Mouse (Mus musculus): ENCODE data around the gene Gsn.

The Gsn gene

DNA sequence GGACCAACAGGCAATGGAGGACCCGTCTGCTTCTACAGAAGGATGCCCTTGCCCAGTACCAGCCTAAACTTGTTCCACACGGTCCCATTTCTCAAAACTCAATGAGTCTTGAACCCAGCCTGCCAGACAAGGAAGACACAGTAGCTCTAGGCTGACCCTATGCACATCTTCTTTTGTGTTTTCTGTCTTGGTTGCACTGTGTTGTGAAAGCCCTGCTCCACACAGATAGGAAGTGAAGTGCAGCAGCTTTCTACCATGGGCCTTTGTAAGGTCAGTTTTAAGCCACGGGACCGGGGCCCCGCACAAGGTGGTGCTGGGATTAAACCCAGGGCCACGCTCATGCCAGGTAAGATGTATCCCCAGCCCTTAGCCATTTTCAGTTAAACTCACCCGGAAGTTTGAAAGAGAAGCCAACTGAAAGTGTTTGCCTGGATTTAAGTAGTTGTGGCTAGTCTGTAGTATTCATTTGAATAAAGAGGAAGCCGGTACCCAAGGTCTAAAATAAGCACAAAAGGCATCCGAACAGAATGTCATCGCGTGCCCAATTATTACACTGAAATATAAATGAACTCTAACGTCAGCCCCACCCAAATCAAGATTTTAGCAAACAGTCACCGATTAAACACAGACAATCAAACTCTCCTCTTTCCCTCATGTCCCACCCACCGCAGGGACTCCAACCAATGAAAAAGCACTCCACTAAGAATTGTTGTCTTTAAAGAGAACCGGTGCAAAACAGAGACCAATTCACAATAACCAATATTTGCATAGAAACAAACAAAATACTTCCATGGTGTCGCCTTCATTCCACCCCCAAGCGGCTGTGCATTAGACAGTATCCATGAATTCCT is 23.4 kb upstream of the Gsn start:
- TF ChIP-seq GATA4 (IDR thresholded peaks at IDR 0.05; ENCODE audit: insufficient replicate concordance, low read length), result no peak

DNA sequence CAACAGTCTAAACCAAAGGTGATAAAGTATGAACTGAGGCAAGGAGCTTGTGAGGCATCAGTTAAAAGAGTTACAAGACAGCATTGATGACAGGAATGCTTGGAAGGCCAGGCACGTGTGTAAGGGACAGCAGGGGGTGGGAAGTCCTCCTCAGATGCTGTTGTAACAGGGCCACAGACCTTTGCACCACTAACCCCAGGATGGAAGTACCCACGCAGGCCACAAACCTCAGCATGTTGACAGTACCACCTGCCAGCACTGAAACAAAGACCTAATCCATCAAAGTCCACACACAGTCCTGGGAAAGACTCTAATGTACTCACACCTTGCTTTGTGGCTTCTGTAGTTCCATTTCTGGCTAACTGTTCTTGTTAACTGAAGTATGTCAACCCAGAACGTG is 22.3 kb upstream of the Gsn start:
- TF ChIP-seq GATA4 (IDR thresholded peaks at IDR 0.05; ENCODE audit: insufficient replicate concordance, low read length), result no peak

DNA sequence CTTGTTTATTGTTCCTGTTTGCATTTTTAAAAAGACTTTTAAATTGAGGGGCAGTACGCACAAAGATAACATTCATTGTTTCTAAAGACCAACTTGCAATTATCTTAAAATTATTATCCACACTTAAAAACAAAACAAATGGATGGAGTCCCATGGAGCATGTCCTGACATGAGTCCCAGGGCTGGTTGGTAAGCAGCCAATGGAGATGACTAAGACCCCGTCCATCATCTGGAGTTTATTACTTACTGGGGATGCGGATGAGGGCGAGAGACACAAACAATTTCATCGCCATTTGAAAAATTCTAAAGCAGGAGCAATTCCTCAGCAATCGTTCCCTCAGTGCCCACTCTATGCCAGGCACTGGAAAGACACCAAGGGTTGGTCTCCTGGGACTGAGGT is 21.2 kb upstream of the Gsn start:
- no peak for TF ChIP-seq GATA4 (IDR thresholded peaks at IDR 0.05; ENCODE audit: insufficient replicate concordance, low read length)

DNA sequence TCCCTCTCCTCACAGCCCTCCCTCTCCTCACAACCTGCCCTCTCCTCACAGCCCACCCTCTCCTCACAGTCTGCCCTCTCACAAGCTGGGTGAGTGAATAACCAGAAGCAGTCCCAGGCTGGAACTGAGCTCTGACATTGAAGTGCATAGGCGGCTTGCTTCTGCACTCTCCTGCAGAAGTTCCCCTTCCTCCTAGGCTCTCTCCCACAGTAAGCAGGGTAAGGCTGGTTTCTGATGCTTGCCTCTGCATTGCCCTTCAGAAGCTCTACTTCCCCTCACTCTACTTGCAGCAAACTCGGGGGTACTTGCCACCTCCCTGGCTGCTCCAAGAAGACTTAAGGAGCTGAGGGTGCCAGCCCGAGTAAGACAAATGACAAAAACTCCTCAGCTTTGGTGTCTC is 11.9 kb upstream of the Gsn start:
- no peak for TF ChIP-seq GATA4 (IDR thresholded peaks at IDR 0.05; ENCODE audit: insufficient replicate concordance, low read length)

DNA sequence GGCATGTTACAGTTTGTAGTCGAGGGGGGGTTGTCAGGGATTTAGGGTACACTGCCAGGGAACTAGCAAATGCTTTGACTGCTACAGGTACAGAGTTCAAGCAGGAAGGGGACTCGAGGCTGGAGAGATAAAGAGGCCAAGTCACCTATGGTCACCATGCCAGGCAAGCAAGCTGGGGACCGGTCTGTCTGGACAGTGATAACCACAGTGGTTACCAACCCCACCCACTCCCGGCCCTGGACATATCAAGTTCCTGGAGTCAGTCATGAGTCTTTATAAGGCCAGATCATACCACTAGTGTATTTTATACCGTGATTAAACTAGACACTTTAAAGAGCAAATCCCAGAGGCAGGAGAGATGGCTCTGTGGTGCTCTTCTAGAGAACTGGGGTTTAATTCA is 8.4 kb upstream of the Gsn start:
- no peak for TF ChIP-seq GATA4 (IDR thresholded peaks at IDR 0.05; ENCODE audit: insufficient replicate concordance, low read length)

DNA sequence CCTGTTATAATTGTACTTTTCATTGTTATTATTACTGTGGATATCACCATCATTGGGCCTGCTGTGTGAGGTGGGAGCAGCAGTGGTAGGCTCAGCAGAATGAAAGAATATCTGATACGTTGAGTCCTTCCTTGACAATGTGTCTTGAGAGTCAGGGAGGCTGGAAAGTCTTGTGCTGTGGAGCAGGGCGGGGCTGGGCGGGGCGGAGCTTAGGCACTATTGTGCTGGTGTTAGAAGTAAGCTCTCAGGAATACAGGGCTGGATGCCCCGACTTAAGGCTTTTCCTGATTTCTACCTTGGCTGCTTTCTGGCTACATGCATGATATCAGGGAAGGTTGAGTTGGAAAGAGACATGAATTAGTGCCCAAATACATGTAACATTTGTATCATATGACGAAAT is 3.4 kb upstream of the Gsn start:
- no peak for TF ChIP-seq GATA4 (IDR thresholded peaks at IDR 0.05; ENCODE audit: insufficient replicate concordance, low read length)

DNA sequence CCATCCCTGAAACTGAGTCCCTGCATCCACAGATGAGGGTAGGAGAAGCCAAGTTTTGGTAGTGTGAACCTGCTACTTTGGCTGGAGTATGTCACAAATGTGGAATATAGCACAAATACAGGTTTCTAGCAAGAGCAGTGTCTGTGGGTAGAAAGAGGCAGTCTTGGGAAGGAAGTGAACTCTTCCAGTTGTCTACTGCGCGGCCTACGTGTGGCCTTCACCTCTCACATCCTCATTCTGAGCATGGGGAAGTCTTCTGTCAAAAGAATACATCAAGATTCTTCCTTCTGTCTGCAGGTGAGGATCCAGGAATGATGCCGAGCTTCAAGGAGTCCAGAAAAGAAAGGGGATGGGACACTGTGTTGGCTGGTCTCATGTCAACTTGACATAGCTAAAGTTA is 2.4 kb upstream of the Gsn start:
- no peak for TF ChIP-seq GATA4 (IDR thresholded peaks at IDR 0.05; ENCODE audit: insufficient replicate concordance, low read length)

DNA sequence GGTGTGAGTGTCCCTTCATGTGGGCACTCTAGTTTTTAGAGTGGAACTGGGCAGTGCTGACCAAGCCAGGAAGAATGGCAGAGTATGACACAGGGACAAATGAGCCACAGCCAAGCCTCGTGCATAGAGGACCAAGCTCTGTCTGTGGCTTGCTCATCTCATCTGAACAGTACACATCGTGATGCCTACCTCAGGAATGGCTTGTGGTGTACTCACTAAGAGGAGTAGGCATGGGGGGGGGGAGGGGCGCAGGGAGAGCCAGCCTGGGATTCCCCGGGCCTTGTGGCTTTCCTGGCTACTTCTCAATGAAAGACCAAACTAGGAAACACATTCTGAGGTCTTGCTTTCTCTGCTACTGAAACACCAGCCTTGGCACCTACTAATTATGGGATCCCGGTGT is 1.2 kb upstream of the Gsn start:
- no peak for TF ChIP-seq GATA4 (IDR thresholded peaks at IDR 0.05; ENCODE audit: insufficient replicate concordance, low read length)

DNA sequence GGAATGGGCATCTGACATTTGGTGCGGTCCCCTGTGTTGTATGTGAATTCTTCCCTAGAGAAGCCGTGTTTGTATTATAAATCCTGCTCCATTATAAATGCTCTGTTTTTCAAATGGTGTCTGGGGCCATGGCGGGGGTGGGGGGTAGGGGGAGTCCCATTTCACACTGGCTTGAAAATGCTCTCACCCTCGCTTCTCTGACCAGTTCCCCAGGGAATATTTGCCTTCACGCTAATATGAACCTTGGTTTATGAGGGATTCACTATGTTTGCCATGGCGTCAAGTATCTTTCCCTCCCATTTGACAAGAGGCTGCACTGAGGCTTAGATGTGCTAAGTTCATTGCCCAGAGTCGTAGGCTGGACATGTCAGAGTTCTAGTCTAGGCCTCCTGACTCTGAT is 718 bp upstream of the Gsn start:
- no peak for TF ChIP-seq GATA4 (IDR thresholded peaks at IDR 0.05; ENCODE audit: insufficient replicate concordance, low read length)

DNA sequence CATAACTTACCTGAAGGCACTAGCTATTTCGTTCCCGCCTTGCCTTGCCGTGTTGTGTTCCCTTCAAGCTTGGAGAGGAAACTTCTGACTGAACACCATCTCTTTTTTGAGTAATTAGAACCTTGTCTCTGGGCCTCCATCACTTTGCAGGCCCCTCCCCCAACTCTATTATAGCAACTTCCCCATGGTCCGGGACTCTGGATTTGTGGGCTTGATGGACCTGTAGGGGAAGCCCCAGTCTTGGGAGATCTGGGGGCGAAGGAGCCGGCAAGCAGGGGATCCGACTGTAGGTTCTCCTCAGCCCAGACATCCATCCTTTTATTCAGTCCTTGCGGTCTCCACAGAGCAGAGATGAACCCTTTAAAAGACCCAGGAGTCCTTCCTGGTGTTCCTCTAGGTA is 752 bp downstream of the Gsn start:
- no peak for TF ChIP-seq GATA4 (IDR thresholded peaks at IDR 0.05; ENCODE audit: insufficient replicate concordance, low read length)

DNA sequence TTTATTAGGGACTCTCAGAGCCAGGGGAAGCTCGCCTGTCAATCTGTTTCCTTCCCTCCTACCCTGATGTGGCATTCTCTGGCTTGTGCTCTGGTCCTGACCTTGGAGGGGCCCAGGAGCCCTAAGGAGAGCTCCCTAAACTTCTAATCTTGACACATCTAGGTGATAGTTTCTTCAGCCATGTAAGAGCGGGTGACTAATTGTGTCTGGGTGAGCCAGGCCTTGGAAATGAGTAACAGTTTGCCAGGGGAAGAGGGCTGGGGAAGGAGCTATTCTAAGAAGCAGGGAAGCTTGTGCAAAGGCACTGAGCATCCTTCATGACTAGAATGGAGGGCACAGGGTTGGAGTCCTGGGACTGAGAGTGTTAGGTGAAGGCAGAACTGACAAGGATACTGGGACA is 1.7 kb downstream of the Gsn start:
- no peak for TF ChIP-seq GATA4 (IDR thresholded peaks at IDR 0.05; ENCODE audit: insufficient replicate concordance, low read length)

DNA sequence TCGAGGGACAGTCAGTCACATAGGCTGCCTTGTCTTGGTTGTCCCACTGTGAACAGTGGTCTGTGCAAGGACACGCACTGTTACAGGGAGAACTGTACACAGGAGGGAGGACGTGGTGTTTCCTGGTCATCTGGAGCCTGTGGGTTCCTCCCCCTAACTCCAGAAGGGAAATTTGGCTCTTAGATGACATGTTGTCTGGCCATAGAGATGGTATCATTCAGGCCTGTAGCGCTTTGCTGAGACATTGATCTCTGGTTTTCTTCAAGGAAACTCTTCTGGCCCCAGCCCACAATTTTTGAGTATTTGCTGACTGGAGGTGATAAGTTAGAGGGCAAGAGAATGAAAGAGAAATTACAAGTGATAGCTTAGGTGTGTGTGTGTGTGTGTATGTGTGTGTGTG is 2.4 kb downstream of the Gsn start:
- no peak for TF ChIP-seq GATA4 (IDR thresholded peaks at IDR 0.05; ENCODE audit: insufficient replicate concordance, low read length)

DNA sequence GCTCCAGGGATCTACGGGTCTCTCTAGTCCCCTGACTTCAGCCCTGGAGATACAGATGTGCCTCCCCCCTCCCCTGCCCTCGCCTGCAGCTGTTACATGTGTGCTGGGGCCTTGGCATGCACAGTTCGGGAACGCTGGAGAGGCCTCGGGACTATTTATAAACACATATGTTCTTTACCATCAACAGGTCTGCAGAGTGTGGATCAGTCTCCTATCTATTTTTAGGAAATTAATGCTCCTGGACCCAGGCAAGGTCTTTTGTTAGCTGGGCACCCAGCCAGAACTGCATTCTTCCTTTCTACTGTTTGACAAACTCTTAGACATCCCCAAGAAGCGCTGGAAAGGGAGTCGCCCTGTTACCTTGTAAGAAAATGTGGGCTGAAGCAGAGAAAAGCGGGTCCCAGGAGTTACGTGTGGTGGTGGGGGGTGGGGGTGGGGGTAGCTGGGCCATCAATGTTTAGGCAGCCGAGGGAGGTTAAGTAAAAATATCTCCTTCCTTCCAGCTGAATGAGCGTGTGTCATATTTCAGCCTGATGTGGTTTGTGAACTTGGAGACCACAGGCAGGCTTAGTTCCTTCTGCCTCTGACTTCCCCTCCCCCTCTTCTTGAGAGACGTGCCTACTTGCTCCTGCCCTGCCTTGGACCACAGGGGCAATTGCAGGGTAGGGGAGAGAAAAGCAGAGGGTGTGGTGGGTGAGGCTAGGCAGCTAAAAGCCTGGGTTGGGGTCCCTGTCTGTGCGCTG is 3.3 kb downstream of the Gsn start:
- TF ChIP-seq GATA4 (IDR thresholded peaks at IDR 0.05; ENCODE audit: insufficient replicate concordance, low read length), result no peak

DNA sequence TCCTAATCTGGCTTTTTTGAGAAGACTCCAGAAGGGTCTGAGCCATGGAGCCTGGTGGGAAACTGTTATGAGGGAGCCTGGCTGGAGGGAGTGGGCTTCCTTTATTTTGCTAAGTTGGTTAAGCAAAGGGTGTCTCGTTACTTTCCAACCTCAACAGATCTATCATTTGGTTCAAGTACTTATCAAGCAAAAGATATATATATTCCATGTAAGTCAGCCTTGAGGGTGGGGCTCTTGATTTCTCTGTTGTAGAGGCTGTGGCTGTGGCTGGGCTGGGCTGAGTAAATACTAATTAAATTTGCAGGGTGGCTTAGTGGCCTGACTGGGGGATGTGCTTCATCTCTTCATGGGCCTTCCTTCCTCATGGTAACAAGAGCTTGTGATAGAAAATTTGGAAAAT is 4.1 kb downstream of the Gsn start:
- no peak for TF ChIP-seq GATA4 (IDR thresholded peaks at IDR 0.05; ENCODE audit: insufficient replicate concordance, low read length)

DNA sequence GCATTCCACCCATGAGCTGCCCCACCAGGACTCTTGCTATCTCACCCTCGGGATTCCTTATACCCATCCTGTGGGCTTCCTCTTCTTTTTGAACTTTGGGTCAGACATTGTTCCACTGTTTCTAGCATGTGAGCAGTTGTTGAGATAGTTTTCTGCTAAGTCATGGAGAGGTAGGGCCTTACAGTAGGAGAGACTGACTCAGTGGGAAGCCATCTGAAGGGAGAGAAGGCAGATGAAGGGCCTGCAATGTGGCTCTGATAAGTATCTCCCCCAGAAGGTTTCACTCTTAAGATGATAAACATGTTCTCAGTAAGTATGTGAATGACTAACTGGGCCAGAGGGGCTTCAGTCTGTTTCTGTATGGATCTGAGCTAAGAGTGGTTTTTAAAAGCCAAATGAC is 7.9 kb downstream of the Gsn start:
- TF ChIP-seq GATA4 (IDR thresholded peaks at IDR 0.05; ENCODE audit: insufficient replicate concordance, low read length), result no peak

DNA sequence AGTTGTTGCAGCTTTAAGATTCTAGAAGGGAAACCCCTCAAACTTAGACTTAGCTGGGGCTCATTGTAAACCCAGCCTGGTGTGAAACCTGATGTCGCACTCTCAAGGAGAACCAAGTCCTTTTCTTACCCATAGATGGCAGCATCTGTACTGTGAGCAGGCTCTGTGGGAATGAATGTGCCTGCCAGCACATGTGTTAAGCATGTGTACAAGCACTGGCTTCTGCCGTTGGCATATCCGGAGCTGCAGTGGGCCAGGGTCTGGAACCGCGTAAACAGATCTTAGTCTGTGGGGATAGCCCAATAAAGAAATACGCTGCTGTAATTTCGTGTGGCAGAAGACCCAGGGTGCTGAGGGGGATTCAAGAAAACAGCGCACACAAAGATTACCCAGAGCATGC is 9.1 kb downstream of the Gsn start:
- TF ChIP-seq GATA4 (IDR thresholded peaks at IDR 0.05; ENCODE audit: insufficient replicate concordance, low read length), result no peak

DNA sequence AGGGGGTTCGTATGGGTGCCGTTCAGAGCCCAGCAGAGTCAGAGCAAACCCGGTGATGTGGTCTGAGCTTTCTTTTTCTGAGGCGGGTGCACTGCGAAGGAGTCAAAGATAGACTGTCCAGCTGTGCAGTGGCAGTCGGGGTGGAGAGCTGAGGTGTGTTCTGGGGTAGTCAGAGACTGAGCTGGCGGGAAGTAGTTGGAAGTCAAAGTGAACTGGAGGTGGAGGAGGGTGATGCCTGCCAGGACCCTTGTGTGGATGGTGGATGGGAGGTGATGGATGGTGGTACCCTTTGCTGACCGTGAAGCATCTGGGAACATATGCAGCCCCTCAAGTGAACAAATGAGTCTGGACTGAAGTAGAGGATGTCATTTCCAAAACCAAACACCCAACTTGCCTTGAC is 9.6 kb downstream of the Gsn start:
- no peak for TF ChIP-seq GATA4 (IDR thresholded peaks at IDR 0.05; ENCODE audit: insufficient replicate concordance, low read length)

Data from liver, adult (tissue).